ENCODE assay signal across 8 mouse cellular contexts in the genomic region with DNA sequence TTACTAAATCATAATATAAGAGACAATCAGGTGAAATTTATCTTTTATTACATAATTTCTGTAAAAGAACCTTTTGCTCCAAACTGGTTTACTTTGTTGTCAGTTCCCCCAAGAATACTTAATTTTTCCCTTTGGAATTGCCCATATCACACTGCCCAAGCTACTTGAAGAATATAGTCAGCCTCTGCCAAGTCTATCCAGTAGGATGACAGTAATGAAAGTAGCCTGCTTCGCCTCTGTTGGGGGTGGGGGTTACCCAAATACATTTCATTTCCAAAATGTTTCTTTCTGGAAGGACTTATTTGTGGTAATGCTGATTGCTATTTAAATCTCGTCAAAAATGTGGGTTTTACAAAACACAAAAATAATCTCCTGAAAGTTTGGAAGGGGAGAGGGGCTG.
A peak's percentile ranks its signal among the peaks of the same experiment; 100 is the strongest.
DNase-seq lines count a peak whose midpoint lies in the region; ATAC-seq and TF ChIP-seq lines count a peak whose summit lies in the region.

No protein-coding gene starts in this region.

- H3K4me3 ChIP-seq in cerebellum, adult 2 months (replicated peaks; ENCODE audit: insufficient read depth, low read depth, low read length): peak overlapping the region; percentile 99
- H3K4me3 ChIP-seq in lung, embryonic 16.5 days (ENCODE audit: low read length): peak overlapping the region; percentile 50
- H3K4me3 ChIP-seq in limb, embryonic 13.5 days: peak overlapping the region; percentile 47

- H3K27me3 ChIP-seq in cerebellum, adult 2 months (ENCODE audit: control insufficient read depth, insufficient read depth, low read length): no peaks in the 10 kb centered on the region
- no peaks in the 10 kb centered on the region for H3K27me3 ChIP-seq in lung, embryonic 16.5 days (ENCODE audit: control insufficient read depth, insufficient read depth, low read depth, low read length)
- no peaks in the 10 kb centered on the region for H3K27me3 ChIP-seq in limb, embryonic 13.5 days

- TF ChIP-seq POLR2A in cerebellum, adult 2 months (IDR thresholded peaks at IDR 0.05; ENCODE audit: borderline replicate concordance, insufficient read depth, low read length): no peak

- H3K9ac ChIP-seq in lung, embryonic 16.5 days (ENCODE audit: low read length): no peak overlapping the region; the same call in 1 of the 2 replicates
- peak overlapping the region; percentile 69 for H3K9ac ChIP-seq in limb, embryonic 13.5 days

- H3K27ac ChIP-seq in cerebellum, adult 2 months (ENCODE audit: insufficient read depth, low read length): peak overlapping the region; percentile 99
- H3K27ac ChIP-seq in lung, embryonic 16.5 days (ENCODE audit: low read length): peak overlapping the region; percentile 20; the same call in 1 of the 2 replicates
- no peak overlapping the region; the same call in 1 of the 2 replicates for H3K27ac ChIP-seq in limb, embryonic 13.5 days

- no peaks in the 10 kb centered on the region for H3K36me3 ChIP-seq in lung, embryonic 16.5 days (ENCODE audit: control insufficient read depth, insufficient read depth, low read length)
- H3K36me3 ChIP-seq in limb, embryonic 13.5 days: no peaks in the 10 kb centered on the region

- no peak for DNase-seq in cerebellum, adult 2 months
- DNase-seq in cerebellum, postnatal 4 days (ENCODE audit: low spot score in 2 of 2): no peak
- no peak for DNase-seq in lung, postnatal 25 days (ENCODE audit: low spot score)
- DNase-seq in yolk sac, embryonic 10.5 days (ENCODE audit: low spot score): peak; percentile 5
- no peak for DNase-seq in embryo, embryonic 10.5 days (ENCODE audit: low spot score)
- DNase-seq in layer of hippocampus, adult 11-12 months (ENCODE audit: low spot score): no peak

- no peaks in the 10 kb centered on the region; the same call in 1 of the 2 replicates for H3K4me1 ChIP-seq in cerebellum, adult 2 months (ENCODE audit: control insufficient read depth, insufficient read depth, low read length)
- H3K4me1 ChIP-seq in lung, embryonic 16.5 days (replicated peaks; ENCODE audit: control insufficient read depth, insufficient read depth, low read length): peaks cover 4% of the 10 kb centered on the region; the same call in 1 of the 2 replicates
- H3K4me1 ChIP-seq in limb, embryonic 13.5 days: 0 out of 2 replicates have a peak, but pooled peaks cover 10% of the 10 kb centered on the region

- H3K9me3 ChIP-seq in lung, embryonic 16.5 days (ENCODE audit: control insufficient read depth, low read length): no peaks in the 10 kb centered on the region
- H3K9me3 ChIP-seq in limb, embryonic 13.5 days: no peaks in the 10 kb centered on the region

- ATAC-seq in lung, embryonic 16.5 days (ENCODE audit: low read depth): peak; percentile 84
- ATAC-seq in limb, embryonic 13.5 days (ENCODE audit: low FRiP score, low read depth): no peak; the same call in 1 of the 2 replicates

- TF ChIP-seq CTCF in cerebellum, adult 2 months (IDR thresholded peaks at IDR 0.05; ENCODE audit: borderline replicate concordance, insufficient read depth, low read depth, low read length): no peak

- 7% methylated on average over 2 of the region's 2 CpGs for WGBS in cerebellum, adult 2 months
- WGBS in lung, embryonic 16.5 days: 22% methylated on average over 2 of the region's 2 CpGs
- WGBS in limb, embryonic 13.5 days: 30% methylated on average over 2 of the region's 2 CpGs

- peak overlapping the region; percentile 78 for H3K4me2 ChIP-seq in lung, embryonic 16.5 days (ENCODE audit: low read depth, low read length)
- H3K4me2 ChIP-seq in limb, embryonic 13.5 days (replicated peaks): peak overlapping the region; percentile 76

Comparison
In these comparisons a context has a peak if more than half of its experiments do, and no peak if none do; other contexts are left out.
1. H3K4me3 ChIP-seq: peak in every context shown above with its lines; median percentile 99 in cerebellum, adult 2 months; 50 in lung, embryonic 16.5 days; 47 in limb, embryonic 13.5 days.